17 mouse cellular contexts compared by ENCODE assay signal in the genomic region with DNA sequence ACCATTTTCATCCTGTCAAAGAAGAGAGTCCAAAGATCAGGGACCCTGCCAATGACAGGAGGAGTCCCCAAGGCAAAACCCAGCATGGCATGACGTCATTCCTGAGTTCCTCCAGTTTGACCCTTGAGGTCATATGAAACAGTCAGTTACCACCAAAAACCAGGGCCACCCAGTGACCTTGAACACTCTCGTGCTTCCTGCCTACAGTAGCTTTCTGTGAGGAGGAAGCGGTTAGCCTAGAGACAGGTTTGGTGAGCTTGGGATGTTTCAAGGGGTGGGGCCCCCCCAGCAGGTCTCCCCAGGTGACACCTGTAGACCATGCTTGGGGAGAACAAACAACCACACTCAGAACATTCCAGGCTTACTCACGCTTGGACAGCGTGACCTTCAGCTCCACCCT. TPM values are rescaled to one million over a fixed set of nuclear protein-coding genes. Genes with fewer than 3 reads are reported as not detected.
DNase-seq lines count a peak whose midpoint lies in the region; ATAC-seq lines count a peak whose summit lies in the region.
"Had no signal": no experiment of that assay in that cellular context is flagged by ENCODE, and none has a peak within 500 bp of the region (broad histone marks: within the 10 kb centered on the region; RNA-seq: fewer than 3 reads in every experiment).

No protein-coding gene starts in this region.

- peak; percentile 51 to 61 for DNase-seq in spleen, postnatal 36 days (ENCODE audit: low spot score in 2 of 2)
- no peak for DNase-seq in spleen, postnatal 14 days (ENCODE audit: low spot score in 2 of 2)
- DNase-seq in thymus, postnatal 4 days, result peak; percentile 54
- no peak for DNase-seq in right cerebral cortex, postnatal 25 days
- DNase-seq: cerebellum, postnatal 25 days; forebrain, postnatal 0 days; kidney, postnatal 10 days had no signal

- no peaks in the 10 kb centered on the region for H3K27me3 ChIP-seq in heart, embryonic 16.5 days (ENCODE audit: control insufficient read depth, insufficient read depth, low read length)
- no peaks in the 10 kb centered on the region for H3K27me3 ChIP-seq in heart, embryonic 12.5 days (replicated peaks)
- H3K27me3 ChIP-seq: embryonic facial prominence, embryonic 15.5 days; midbrain, embryonic 12.5 days had no signal

- WGBS in heart, embryonic 16.5 days, result 55% methylated on average over 5 of the region's 5 CpGs
- 64% methylated on average over 5 of the region's 5 CpGs for whole genome bisulfite sequencing in heart, embryonic 12.5 days

- peaks cover 35% of the 10 kb centered on the region for H3K4me1 ChIP-seq in heart, embryonic 16.5 days (ENCODE audit: control insufficient read depth, insufficient read depth, low read length)
- peaks cover 50% of the 10 kb centered on the region for H3K4me1 ChIP-seq in heart, embryonic 12.5 days (replicated peaks)

- no peak overlapping the region for H3K4me2 ChIP-seq in heart, embryonic 16.5 days (ENCODE audit: low read depth, low read length)
- no peak overlapping the region for H3K4me2 ChIP-seq in heart, embryonic 12.5 days
- H3K4me2 ChIP-seq: embryonic facial prominence, embryonic 15.5 days; midbrain, embryonic 12.5 days had no signal

- peak overlapping the region; percentile 78; the same call in 1 of the 2 replicates for H3K27ac ChIP-seq in heart, embryonic 16.5 days (ENCODE audit: low read length)
- no peak overlapping the region for H3K27ac ChIP-seq in heart, embryonic 12.5 days (ENCODE audit: poor library complexity, severe bottlenecking)
- H3K27ac ChIP-seq: liver, embryonic 14.5 days; midbrain, embryonic 12.5 days had no signal

- no peak for ATAC-seq in heart, embryonic 16.5 days (replicated peaks; ENCODE audit: extremely low read depth, insufficient read depth, low FRiP score)
- no peak for ATAC-seq in heart, embryonic 12.5 days (ENCODE audit: insufficient number of reproducible peaks, low FRiP score)
- peak; percentile 20; the same call in 1 of the 2 replicates for ATAC-seq in neutrophil, adult 5-6 weeks (ENCODE audit: extremely low read depth, insufficient number of reproducible peaks, low FRiP score, poor library complexity, severe bottlenecking)
- ATAC-seq in frontal cortex, adult (ENCODE audit: low TSS enrichment), result no peak
- ATAC-seq: forebrain, postnatal 0 days had no signal

- H3K4me3 ChIP-seq in heart, embryonic 16.5 days (ENCODE audit: low read length), result no peak overlapping the region
- no peak overlapping the region for H3K4me3 ChIP-seq in heart, embryonic 12.5 days
- H3K4me3 ChIP-seq: embryonic facial prominence, embryonic 15.5 days; hindbrain, embryonic 10.5 days; midbrain, embryonic 12.5 days had no signal

- no peaks in the 10 kb centered on the region for H3K36me3 ChIP-seq in heart, embryonic 16.5 days (ENCODE audit: control insufficient read depth, insufficient read depth)
- H3K36me3 ChIP-seq in heart, embryonic 12.5 days, result no peaks in the 10 kb centered on the region
- H3K36me3 ChIP-seq: embryonic facial prominence, embryonic 15.5 days; hindbrain, embryonic 10.5 days; midbrain, embryonic 12.5 days had no signal

- no peaks in the 10 kb centered on the region for H3K9me3 ChIP-seq in heart, embryonic 16.5 days (replicated peaks; ENCODE audit: control insufficient read depth, low read length)
- H3K9me3 ChIP-seq in heart, embryonic 12.5 days (replicated peaks), result no peaks in the 10 kb centered on the region
- H3K9me3 ChIP-seq: embryonic facial prominence, embryonic 15.5 days; hindbrain, embryonic 10.5 days; midbrain, embryonic 12.5 days had no signal

- H3K9ac ChIP-seq in heart, embryonic 16.5 days (ENCODE audit: low read length), result no peak overlapping the region
- no peak overlapping the region for H3K9ac ChIP-seq in heart, embryonic 12.5 days
- H3K9ac ChIP-seq: embryonic facial prominence, embryonic 15.5 days; forebrain, postnatal 0 days; liver, embryonic 14.5 days; midbrain, embryonic 12.5 days had no signal

RNA-seq across cellular contexts. Expression of a gene that starts 20.1 kb away (rescaled TPM):
- 12.7 and 15.6 TPM in 2 replicates for polyA plus RNA-seq in heart, embryonic 16.5 days (2015; fragmentation: Nextera tagmentation; extraction: Ambion mirVana)
- polyA plus RNA-seq in heart, embryonic 12.5 days (2016; fragmentation: Nextera tagmentation; extraction: Ambion mirVana), result 5.5 and 6.6 TPM in 2 replicates
- total RNA-seq in neutrophil, adult 5-6 weeks (2017), result 80.2 and 90.7 TPM in 2 replicates

RNA-seq across cellular contexts. Expression of a gene that starts 51.9 kb away (rescaled TPM):
- 3.4 TPM in 1 of 2 replicates, not detected in the other for polyA plus RNA-seq in heart, embryonic 16.5 days (2015; fragmentation: Nextera tagmentation; extraction: Ambion mirVana)
- not detected in 2 replicates for polyA plus RNA-seq in heart, embryonic 12.5 days (2016; fragmentation: Nextera tagmentation; extraction: Ambion mirVana)
- total RNA-seq in neutrophil, adult 5-6 weeks (2017), result not detected in 2 replicates
- total RNA-seq: forebrain, postnatal 0 days; granulocyte monocyte progenitor cell, adult 5-6 weeks had no signal
- polyA plus RNA-seq: embryonic facial prominence, embryonic 15.5 days; hindbrain, embryonic 10.5 days; neural tube, embryonic 14.5 days had no signal

Comparison
In these comparisons a context has a peak if more than half of its experiments do, and no peak if none do; other contexts are left out.
1. DNase-seq: peak in spleen, postnatal 36 days (2 of 2) and thymus, postnatal 4 days (single experiment); none in spleen, postnatal 14 days (0 of 2) and right cerebral cortex, postnatal 25 days (single experiment).